Mouse (Mus musculus) CH12.LX (cell line): ENCODE measurements around the gene Cdh9. TPM values are rescaled to one million over a fixed set of nuclear protein-coding genes. Genes with fewer than 3 reads are reported as not detected.

ENCODE experiments used
- DNase-seq: peaks from one replicate; pipeline ENCODE4 v3.0.0-alpha.2; 2013; ENCODE audit errors: extremely low read depth
- H3K27ac ChIP-seq: 2 replicates; pipeline ENCODE4 v1.5.1; 2012; ENCODE audit warnings: low read depth, mild to moderate bottlenecking, control low read depth, moderate library complexity; ENCODE audit not compliant: insufficient read depth
- H3K27me3 ChIP-seq: replicated peaks from 2 replicates; pipeline ENCODE3; 2012; ENCODE audit warnings: inconsistent platforms
- H3K36me3 ChIP-seq, 2 experiments: replicated peaks in 1 of 2; 2 replicates each; pipeline versions ENCODE3 to v1.6.1; 2012; ENCODE audit warnings: inconsistent platforms in 1 of 2, low read length in 1 of 2, mild to moderate bottlenecking in 1 of 2, mixed read lengths in 1 of 2, moderate library complexity in 1 of 2; ENCODE audit not compliant: control insufficient read depth in 1 of 2, insufficient read depth in 1 of 2
- H3K4me1 ChIP-seq, 2 experiments: 2 replicates each; pipeline ENCODE4 v1.6.1; 2012; ENCODE audit warnings: inconsistent platforms in 1 of 2, moderate library complexity in 1 of 2; ENCODE audit not compliant: insufficient read depth in 2 of 2, control insufficient read depth in 1 of 2
- H3K4me2 ChIP-seq: 2 replicates; pipeline ENCODE4 v1.6.1; 2012; ENCODE audit warnings: low read depth, mild to moderate bottlenecking, control low read depth; ENCODE audit not compliant: poor library complexity, insufficient read depth, severe bottlenecking
- H3K4me3 ChIP-seq, 3 experiments: fragments of 150-350 bp in 1 of 3; sonication (generic) in 1 of 3; replicated peaks in 1 of 3; 2 replicates each; pipeline versions ENCODE3 to v1.5.1; 2011 to 2012; ENCODE audit warnings: low read depth in 2 of 3, low read length in 2 of 3, mild to moderate bottlenecking in 2 of 3, moderate library complexity in 2 of 3, control low read depth in 1 of 3, improper control_type of control experiment in 1 of 3, inconsistent platforms in 1 of 3, mixed read lengths in 1 of 3; ENCODE audit not compliant: poor library complexity in 1 of 3
- H3K79me2 ChIP-seq: replicated peaks from 2 replicates; pipeline ENCODE4 v1.6.1; 2012; ENCODE audit warnings: mild to moderate bottlenecking, moderate library complexity; ENCODE audit not compliant: control insufficient read depth, poor library complexity, insufficient read depth, severe bottlenecking; ENCODE audit errors: extremely low read depth
- H3K9ac ChIP-seq: 2 replicates; pipeline ENCODE4 v1.6.1; 2012; ENCODE audit warnings: low read depth, mild to moderate bottlenecking, control low read depth, moderate library complexity; ENCODE audit not compliant: insufficient read depth
- H3K9me3 ChIP-seq: replicated peaks from 2 replicates; pipeline ENCODE3; 2012; ENCODE audit warnings: low read length, inconsistent platforms, mixed read lengths
- CHD2 ChIP-seq: IDR thresholded peaks from 2 replicates; pipeline ENCODE4 v1.6.1; 2011; ENCODE audit warnings: low read length, improper control_type of control experiment
- ELF1 ChIP-seq: IDR thresholded peaks from 2 replicates; pipeline ENCODE4 v1.6.1; 2014; ENCODE audit warnings: low read depth, mild to moderate bottlenecking, inconsistent platforms, low read length, improper control_type of control experiment
- EP300 ChIP-seq: IDR thresholded peaks from 2 replicates; pipeline ENCODE4 v1.6.1; 2011; ENCODE audit warnings: low read length, improper control_type of control experiment
- ETS1 ChIP-seq: conservative IDR thresholded peaks from 2 replicates; pipeline ENCODE4 v1.6.1; 2012; ENCODE audit warnings: low read depth, mild to moderate bottlenecking, inconsistent platforms, low read length, improper control_type of control experiment, moderate library complexity
- IRF4 ChIP-seq: IDR thresholded peaks from 2 replicates; pipeline ENCODE4 v1.6.1; 2014; ENCODE audit warnings: low read depth, mild to moderate bottlenecking, inconsistent platforms, low read length, improper control_type of control experiment
- JUND ChIP-seq: conservative IDR thresholded peaks from 2 replicates; pipeline ENCODE4 v1.6.1; 2011; ENCODE audit warnings: low read depth, low read length, improper control_type of control experiment
- MAFK ChIP-seq: IDR thresholded peaks from 2 replicates; pipeline ENCODE4 v1.6.1; 2011; ENCODE audit warnings: low read length, improper control_type of control experiment; ENCODE audit not compliant: insufficient replicate concordance
- MAX ChIP-seq: IDR thresholded peaks from 2 replicates; pipeline ENCODE4 v1.6.1; 2011; ENCODE audit warnings: low read length, improper control_type of control experiment
- NELFE ChIP-seq: IDR thresholded peaks from 2 replicates; pipeline ENCODE4 v1.6.1; 2011; ENCODE audit warnings: low read depth, low read length, improper control_type of control experiment
- NRF1 ChIP-seq: IDR thresholded peaks from 2 replicates; pipeline ENCODE4 v1.6.1; 2014; ENCODE audit warnings: low read depth, mild to moderate bottlenecking, inconsistent platforms, low read length, improper control_type of control experiment, moderate library complexity
- PAX5 ChIP-seq: IDR thresholded peaks from 2 replicates; pipeline ENCODE4 v1.6.1; 2012; ENCODE audit warnings: low read length, inconsistent platforms, mixed read lengths
- POLR2AphosphoS2 ChIP-seq: IDR thresholded peaks from 2 replicates; pipeline ENCODE4 v1.6.1; 2011; ENCODE audit warnings: low read depth, low read length, improper control_type of control experiment
- RCOR1 ChIP-seq: conservative IDR thresholded peaks from 2 replicates; pipeline ENCODE4 v1.6.1; 2012; ENCODE audit warnings: low read depth, mild to moderate bottlenecking, inconsistent platforms, low read length, improper control_type of control experiment
- SIN3A ChIP-seq: IDR thresholded peaks from 2 replicates; pipeline ENCODE4 v1.6.1; 2012; ENCODE audit warnings: low read length, improper control_type of control experiment, inconsistent platforms
- SMC3 ChIP-seq: IDR thresholded peaks from 2 replicates; pipeline ENCODE4 v1.6.1; 2011; ENCODE audit warnings: low read depth, low read length, improper control_type of control experiment
- USF1 ChIP-seq: IDR thresholded peaks from 2 replicates; pipeline ENCODE4 v1.6.1; 2014; ENCODE audit warnings: low read depth, mild to moderate bottlenecking, inconsistent platforms, low read length, improper control_type of control experiment
- USF2 ChIP-seq: conservative IDR thresholded peaks from 2 replicates; pipeline ENCODE4 v1.6.1; 2011; ENCODE audit warnings: low read depth, low read length, improper control_type of control experiment
- ZC3H11A ChIP-seq: IDR thresholded peaks from 2 replicates; pipeline ENCODE4 v1.6.1; 2012; ENCODE audit warnings: low read depth, mild to moderate bottlenecking, inconsistent platforms, low read length, improper control_type of control experiment
- ZNF384 ChIP-seq: IDR thresholded peaks from 2 replicates; pipeline ENCODE4 v1.6.1; 2012; ENCODE audit warnings: low read depth, low read length, improper control_type of control experiment, inconsistent platforms
- dilution Hi-C: fragments of 300-500 bp; cut with MboI; formaldehyde crosslinking; loops from 2 replicates; pipeline ENCODE4 v1.14.3; 2020; ENCODE audit warnings: low sequenced_read_pairs; ENCODE audit not compliant: extremely low pct_unique_long_range_greater_than_20kb, extremely low pct_ligation_motif_present
- in situ Hi-C: fragments of 300-500 bp; cut with MboI; formaldehyde crosslinking; loops from 3 replicates; pipeline ENCODE4 v1.14.3; 2019; ENCODE audit warnings: low sequenced_read_pairs, low pct_ligation_motif_present, low pct_unique_long_range_greater_than_20kb, mixed read lengths
- polyA plus RNA-seq: library from polyadenylated mRNA; unstranded; fragments of >175 nt; gene quantifications from 2 replicates; pipeline ENCODE4 v1.2.1, GENCODE M21; 2012; ENCODE audit warnings: low read depth; ENCODE audit not compliant: insufficient read length
- total RNA-seq, 2 experiments: library from RNA; depleted of rRNA; stranded (reverse); fragments of 300-350 nt in 1 of 2; fragments of >200 nt in 1 of 2; gene quantifications; 2 replicates each; pipeline ENCODE4 v1.2.3; 2012 to 2014

Cdh9 gene
- total RNA-seq (2012; rRNA removed) (not detected in 2 replicates), total RNA-seq (2014; rRNA removed) (not detected in 2 replicates), polyA plus RNA-seq (not detected in 2 replicates)

DNA sequence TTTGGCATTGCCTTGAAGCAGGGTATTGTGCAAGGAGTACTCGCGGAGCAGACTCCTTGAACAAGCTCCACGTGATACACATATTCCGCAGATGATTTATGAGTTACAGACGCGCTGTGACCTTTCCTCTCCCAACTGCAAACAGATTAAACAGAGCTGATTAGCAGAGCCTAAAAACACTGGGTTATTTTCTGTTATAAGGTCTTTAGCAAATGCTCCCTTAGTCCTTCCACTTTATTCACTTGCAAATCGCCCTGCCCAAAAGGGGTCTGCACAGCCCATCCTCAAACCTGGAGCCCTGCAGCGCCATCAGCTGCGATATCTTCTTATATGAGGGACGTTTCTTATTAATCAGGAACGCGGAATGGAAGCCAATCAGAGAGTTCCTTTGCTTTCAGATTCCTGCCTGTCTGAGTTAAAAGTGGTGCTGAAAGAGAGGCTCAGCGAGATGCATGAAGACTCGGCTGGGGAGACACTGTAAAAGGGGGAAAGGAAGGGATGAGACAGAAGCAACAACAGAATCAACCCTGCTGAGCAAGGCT, at the start of gene Cdh9:
Gene Cdh9, plus strand, starts transcription at position 287 of the 542 bp plus-strand sequence.
- Histone ChIP-seq H3K4me3 (no peak within 1 kb of the TSS), H3K4me2 (no peak within 1 kb of the TSS)
- dilution Hi-C loops, result no loop called here

GRCm38 (mm10) chr15:16679096-16679495, 49.5 kb upstream of the Cdh9 start:
- Histone ChIP-seq H3K4me1 (no peaks in the 10 kb centered on the region), H3K36me3 (no peaks in the 10 kb centered on the region), H3K79me2 (no peaks in the 10 kb centered on the region), H3K27me3 (no peaks in the 10 kb centered on the region), H3K4me2 (no peak overlapping the region)
- dilution Hi-C loops, result no loop called here
- TF ChIP-seq ETS1, result no peak
- no peak for TF ChIP-seq MAX
- TF ChIP-seq NELFE, result no peak
- no peak for TF ChIP-seq PAX5
- TF ChIP-seq JUND, result no peak
- TF ChIP-seq MAFK, result no peak
- TF ChIP-seq CHD2, result no peak
- no peak for TF ChIP-seq USF2
- no peak for TF ChIP-seq SIN3A
- TF ChIP-seq NRF1, result no peak
- TF ChIP-seq POLR2AphosphoS2, result no peak
- TF ChIP-seq USF1, result no peak
- TF ChIP-seq EP300, result no peak
- no peak for TF ChIP-seq ELF1
- no peak for TF ChIP-seq IRF4
- TF ChIP-seq ZC3H11A, result no peak
- TF ChIP-seq SMC3, result no peak
- TF ChIP-seq, all 38 proteins: peak for 0
- H3K9me3 ChIP-seq, result peaks cover 30% of the 10 kb centered on the region
- no peak for DNase-seq
- in situ Hi-C loops, result no loop called here
- no peak overlapping the region for H3K27ac ChIP-seq
- no peak overlapping the region for H3K4me3 ChIP-seq
- H3K9ac ChIP-seq, result no peak overlapping the region

More for the DNA sequence above, at the start of gene Cdh9:
- Histone ChIP-seq H3K4me1 (no peaks in the 10 kb centered on the region), H3K9me3 (peaks cover 35% of the 10 kb centered on the region)
- no peak for TF ChIP-seq USF1
- TF ChIP-seq RCOR1, result no peak
- no peak for TF ChIP-seq POLR2AphosphoS2
- no peak for TF ChIP-seq JUND
- no peak for TF ChIP-seq ZNF384
- TF ChIP-seq, all 38 proteins: peak for 0
- H3K27me3 ChIP-seq, result no peaks in the 10 kb centered on the region
- no peak within 1 kb of the TSS for H3K9ac ChIP-seq
- no peak for DNase-seq
- H3K79me2 ChIP-seq, result no peaks in the 10 kb centered on the region
- no peak within 1 kb of the TSS for H3K27ac ChIP-seq
- in situ Hi-C loops, result no loop called here
- no peaks in the 10 kb centered on the region for H3K36me3 ChIP-seq
